Mouse (Mus musculus): Measurements from ENCODE around the gene Srp14.

- no peak for TF ChIP-seq CTCF (IDR thresholded peaks at IDR 0.05; ENCODE audit: insufficient read depth, low read depth, low read length)
- no peak for TF ChIP-seq POLR2A (IDR thresholded peaks at IDR 0.05; ENCODE audit: insufficient read depth, low read depth, low read length)
These were observed 11.8 kb upstream of the Srp14 start for GRCm38 (mm10) chr2:118491281-118491731.
